Mouse (Mus musculus) gastrocnemius, adult 18-20 months (tissue): Measurements from ENCODE around the gene Lpcat3. TPM values are rescaled to one million over a fixed set of nuclear protein-coding genes. Genes with fewer than 3 reads are reported as not detected.
"Not testable (repeated sequence)": the region's sequence is repeated elsewhere in the genome, so short reads cannot be mapped to it uniquely, and the experiment has no call there.

Experiments
- DNase-seq: peaks from one replicate; pipeline ENCODE4 v3.0.0; 2021; ENCODE audit warnings: low spot score
- total RNA-seq, 2 experiments: library from RNA; stranded (reverse); gene quantifications; 2 replicates each; pipeline ENCODE4 v1.2.3; 2021

Gene Lpcat3
- total RNA-seq, 2 experiments from 2014 or later, result 14.4 to 17.8 TPM

DNA sequence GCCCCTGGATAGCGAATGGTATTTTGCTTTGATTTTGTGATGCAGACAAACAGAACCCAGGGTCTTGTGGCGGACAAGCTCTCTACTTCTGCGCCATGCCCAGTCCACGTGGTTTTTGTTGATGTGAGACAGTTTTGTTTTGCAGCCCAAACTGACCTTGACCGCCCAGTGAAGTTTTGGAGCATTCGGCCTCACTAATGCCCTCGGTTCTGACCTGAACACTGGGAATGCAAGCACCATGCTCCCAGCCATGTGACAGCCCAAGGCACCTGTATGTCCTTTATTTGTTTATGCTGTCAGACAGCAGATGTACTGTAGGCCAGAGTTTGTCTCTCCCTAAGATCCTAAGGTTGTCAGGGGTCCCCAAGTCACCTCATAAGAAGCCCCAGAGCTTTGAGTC lies 11.8 kb downstream of the Lpcat3 start:
- DNase-seq, result no peak

DNA sequence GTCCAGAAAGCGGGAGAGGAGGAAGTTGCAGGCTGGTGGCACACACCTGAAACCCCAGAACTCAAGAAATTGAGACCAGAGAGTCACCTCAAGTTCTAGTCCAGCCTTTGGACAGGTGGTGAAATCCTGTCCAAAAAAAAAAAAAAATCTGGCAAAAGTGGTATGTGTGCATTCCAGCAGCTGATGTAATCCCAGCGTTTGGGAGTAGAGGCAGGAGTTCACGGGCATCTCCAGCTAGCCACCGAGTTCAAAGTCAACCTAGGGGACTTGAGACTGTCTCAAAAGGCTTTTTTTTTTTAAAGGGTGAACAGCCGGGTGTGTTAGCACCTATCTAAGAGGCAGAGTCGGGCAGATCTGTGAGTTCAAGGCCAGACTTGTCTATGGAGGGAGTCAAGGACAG lies 13.3 kb downstream of the Lpcat3 start:
- DNase-seq, result no peak

DNA sequence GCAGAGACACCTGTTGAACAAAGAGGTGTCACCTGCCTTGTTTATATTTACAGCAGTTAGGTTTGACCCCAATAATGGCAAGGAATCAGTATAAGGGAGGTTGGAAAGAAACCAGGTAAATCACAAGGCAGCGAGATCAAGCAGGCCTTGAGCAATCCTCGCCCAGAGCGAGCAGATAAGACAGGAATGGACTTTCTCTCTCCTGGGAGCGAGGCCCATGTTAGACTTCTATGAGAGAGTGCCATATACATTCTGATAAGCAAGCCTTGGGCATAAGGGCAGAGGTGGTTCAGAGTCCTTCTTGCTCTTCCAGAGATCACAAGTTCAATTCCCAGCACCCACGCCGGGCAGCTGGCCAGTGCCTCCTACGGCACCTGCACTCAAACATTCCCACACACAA lies 15.9 kb downstream of the Lpcat3 start:
- DNase-seq, result no peak

DNA sequence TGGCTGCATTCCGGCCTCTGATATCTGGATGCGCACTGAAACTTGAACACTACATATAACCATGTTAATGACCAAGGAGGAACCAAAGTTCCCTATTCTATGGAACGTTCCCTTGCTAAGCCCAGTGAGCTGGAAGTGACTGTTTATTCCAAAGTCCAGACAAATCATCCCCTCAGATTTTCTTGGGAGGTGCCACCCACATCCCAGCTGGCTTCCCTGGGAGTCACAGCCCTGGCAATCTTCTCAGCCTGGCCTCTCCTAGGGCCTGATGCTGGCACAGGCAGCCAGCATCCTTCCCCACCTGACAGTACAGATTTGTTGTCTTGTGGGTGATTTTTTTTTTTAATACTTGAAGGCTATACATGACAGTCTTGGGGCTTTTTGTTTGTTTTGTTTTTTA lies 16.7 kb downstream of the Lpcat3 start:
- no peak for DNase-seq

DNA sequence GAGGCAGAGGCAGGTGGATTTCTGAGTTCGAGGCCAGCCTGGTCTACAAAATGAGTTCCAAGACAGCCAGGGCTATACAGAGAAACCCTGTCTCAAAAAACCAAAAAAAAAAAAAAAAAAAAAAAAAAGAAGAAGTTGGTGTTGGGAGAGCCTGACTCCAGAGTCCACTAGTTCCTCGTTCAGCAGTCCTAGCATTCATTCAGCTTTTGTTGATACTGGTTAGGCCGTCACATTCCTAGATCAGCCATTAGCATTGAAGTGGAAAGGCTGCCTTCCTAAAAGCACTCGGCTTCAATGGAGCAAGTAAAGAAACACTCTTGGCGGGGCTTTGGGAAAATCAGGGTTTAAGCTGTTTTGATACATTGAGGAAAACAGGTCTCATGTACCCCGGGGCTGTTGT lies 19.5 kb downstream of the Lpcat3 start:
- DNase-seq, result not testable (repeated sequence)

DNA sequence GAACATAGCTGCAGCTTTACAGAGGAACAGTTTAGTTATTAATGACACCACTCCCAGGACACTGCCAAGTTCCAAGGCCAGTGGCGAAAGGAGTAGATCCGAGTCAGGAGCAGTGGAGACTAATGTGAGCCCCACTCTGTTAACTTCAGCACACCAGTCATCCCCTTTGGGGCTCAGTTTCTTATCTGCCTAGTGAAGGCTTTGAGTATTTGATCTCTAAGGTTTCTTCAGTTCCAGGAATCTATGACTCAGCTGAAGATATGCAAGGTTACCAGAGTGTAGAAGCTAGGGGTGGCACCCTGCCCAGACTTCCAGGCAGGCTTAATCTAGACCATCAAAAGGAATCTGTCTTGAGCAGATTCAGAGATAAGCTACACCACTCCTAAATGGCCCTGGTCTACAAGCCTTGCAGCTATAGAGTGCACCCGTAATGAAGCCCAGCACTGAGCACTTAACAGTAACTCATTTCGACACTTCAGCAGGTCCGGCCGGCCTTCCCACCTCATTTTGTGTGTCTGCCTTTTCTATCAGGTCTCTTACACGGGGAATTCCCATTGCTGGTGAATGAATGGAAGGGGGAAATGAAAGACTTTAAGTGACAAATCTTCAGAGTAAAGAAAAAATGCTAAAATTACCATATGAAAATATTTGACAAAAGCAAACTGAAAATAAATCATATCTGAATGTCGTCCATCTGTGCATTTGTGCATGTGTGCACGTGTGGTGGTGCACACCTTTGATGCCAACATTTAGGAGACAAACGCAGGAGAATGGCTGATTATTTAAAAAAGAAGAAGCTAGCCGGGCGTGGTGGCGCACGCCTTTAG lies 21.0 kb downstream of the Lpcat3 start:
- peak; percentile 32 for DNase-seq

DNA sequence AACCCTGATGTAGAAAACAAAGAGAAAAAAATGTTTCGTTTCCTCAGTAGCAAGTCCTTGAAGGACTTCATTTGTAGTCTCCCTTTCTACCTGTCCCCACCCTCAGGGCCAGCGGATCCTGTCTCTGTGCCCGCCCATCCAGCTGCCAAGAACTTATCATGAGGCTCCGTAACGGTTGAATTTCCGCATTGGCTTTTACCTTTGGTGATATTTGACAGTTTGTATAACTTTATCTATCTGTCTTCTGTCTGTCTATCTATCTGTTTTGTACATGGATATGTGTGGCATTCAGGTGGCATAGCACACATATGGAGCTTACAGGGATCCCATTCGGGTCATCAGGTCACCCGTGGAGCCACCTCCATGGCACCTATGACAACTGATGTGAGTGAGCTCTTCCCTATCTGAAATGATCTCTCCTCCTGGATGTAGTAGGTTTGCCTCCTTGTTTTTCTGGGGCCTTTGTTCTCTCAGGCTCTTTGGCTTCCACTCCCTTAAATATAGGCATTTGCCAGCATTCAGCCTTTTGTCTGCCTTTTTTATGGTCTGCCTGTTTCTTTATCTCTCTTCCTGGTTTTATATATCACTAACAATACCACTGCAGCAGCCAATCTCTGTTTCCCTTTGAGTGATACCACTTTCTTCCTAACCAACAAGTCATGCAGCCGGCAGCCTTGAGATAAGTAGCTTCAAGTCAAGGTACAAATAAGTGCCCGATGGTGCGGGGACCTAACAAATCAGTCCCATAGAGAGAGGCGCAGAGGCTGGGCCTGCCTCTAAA lies 23.0 kb downstream of the Lpcat3 start:
- DNase-seq, result no peak

DNA sequence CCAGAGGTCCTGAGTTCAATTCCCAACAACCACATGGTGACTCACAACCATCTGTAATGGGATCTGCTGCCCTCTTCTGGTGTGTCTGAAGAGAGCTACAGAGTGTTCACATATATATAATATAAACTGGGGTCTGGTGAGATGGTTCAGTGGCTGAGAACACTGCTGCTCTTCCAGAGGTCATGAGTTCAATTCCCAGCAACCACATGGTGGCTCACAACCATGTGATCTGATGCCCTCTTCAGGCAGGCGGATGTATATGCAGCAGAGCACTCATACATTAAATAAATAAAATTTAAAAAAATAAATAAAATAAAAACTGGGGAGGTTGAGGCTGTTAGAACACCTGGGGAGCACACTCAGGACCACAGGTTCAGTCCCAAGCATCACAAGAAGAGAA lies 23.8 kb downstream of the Lpcat3 start:
- DNase-seq, result not testable (repeated sequence)

DNA sequence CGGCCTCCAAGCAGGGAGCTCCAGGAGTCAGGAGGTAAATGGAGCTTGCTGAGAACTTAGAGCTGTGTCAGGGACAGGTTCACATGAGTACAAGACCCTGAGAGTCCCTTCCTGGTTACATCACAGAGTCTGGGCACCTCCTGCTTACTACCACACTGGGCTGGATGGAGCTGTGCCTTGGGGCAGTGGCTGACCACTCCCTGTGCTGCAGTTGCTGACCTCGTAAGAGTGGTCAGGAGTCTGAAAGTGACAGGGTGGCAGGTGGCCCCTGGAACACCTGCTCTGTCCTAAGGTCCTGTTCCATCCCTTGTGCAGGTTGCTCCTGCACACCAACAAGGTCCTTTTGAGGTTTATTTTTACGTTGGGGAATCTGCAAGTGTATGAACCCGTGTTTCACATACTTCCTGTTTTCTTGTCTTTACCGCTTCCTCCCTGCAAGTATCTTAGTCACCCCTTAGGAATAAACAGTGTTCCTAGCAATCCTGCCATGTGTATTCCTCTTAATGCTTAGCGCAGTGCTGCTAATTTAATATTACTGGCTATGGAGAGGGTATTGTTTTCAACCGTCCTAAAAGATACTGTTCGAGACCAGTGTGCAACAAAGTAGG lies 25.4 kb downstream of the Lpcat3 start:
- DNase-seq, result no peak

DNA sequence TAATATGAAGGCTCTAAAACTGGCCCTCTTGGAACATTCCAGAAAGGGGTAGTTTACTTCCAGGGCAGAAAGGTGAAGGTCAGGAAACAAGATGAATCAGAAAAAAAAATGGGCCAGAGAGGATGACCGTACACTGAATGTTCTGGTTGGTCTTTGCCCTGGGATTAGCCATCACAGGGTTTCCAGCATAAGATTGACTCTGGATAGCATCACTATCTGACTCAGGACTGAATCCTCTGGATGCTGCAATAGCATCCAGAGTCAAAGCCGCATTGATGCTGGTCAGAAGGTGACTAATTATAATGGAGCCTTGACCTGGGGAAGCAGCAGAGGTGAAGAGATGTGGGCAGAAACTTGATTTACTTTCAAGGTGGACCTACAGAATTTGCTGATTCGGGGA lies 26.2 kb downstream of the Lpcat3 start:
- no peak for DNase-seq

DNA sequence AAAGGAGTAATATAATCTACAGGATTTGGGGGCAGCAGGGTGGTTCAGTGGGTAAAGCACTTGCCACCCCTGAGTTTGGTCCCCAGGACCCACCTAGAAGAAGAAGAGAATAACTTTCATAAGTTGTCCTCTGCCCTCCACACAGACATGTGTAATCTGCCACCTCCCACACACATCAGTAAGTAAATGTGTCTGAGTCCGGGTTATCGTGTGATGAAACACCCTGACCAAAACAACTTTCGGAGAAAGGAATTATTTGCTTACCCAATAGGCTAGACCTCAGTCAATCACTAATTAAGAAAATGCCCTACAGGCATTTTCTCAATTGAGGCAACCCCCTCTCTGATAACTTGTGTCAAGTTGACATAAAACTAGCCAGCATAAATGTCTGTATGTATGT lies 27.7 kb downstream of the Lpcat3 start:
- DNase-seq, result no peak

DNA sequence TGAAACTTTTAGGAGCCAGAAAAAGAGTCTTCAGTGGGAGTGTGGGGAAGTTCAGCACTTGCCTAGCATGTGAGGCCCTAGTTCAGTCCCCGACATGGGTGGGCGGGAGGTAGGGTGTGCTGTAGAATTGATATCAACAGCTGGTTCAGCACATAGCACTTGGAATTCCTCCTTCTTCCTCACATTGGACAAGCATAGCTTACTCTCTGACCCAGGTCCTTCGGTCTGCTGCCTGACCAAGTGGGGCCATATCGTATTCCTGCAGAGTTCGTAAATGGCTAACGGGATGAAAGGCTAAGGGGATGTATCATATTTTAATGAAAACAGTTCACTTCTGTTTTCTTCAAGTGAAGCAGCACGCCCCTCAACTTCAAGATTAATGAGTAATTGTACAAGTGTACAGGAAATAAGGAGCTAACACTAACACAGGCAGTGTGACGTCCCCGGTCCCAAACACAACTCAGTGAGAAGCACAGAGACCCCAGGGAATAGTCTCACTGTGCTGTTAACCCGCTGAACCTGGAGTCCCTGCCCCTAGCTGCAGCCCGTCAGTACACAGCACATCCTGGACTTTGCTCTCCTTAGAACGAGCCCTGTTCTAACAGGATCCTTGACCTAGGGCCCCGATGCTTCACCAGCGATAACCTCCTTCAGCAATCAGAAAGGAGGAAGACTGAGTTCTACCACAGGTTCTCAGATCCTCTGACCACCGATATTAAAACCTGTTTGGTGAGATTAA lies 30.6 kb downstream of the Lpcat3 start:
- DNase-seq, result no peak

DNA sequence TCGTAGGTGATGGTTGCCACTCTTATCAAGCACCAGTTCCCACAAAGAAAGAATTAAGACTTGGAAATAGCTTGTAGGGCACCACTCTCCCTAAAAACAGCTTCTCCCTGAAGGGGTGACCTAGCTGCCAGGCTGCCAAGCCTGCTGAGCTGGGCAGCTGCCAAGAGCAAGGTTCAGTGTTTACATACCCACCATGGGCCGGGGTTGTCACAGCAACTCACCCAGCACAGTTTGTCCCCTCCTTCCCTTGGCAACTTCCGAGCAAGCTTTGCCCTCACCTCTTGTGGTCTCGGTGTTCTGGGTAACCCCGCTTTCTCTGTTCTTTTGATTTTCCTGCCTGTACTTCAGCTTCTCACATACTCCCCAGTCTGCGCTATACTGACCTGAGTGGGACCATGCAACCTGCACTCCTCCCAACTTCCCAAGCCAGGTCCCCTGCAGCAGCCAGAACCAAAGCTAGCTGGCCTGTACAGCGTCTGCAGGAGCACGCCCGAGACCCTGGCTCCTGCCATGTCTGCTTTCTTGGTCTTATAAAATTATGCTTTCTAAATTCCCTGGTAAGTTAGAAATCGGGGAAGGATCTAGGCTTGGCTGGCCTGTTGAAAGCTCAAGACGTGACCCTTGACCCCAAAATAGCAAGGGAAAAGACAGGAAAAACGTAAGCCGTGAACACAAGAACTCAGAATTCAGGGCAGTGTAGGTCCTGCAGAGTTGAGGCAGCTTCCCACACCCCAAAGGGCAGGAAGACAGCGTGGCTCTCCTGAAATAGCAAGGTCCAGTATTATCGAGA lies 31.5 kb downstream of the Lpcat3 start:
- peak; percentile 56 for DNase-seq

DNA sequence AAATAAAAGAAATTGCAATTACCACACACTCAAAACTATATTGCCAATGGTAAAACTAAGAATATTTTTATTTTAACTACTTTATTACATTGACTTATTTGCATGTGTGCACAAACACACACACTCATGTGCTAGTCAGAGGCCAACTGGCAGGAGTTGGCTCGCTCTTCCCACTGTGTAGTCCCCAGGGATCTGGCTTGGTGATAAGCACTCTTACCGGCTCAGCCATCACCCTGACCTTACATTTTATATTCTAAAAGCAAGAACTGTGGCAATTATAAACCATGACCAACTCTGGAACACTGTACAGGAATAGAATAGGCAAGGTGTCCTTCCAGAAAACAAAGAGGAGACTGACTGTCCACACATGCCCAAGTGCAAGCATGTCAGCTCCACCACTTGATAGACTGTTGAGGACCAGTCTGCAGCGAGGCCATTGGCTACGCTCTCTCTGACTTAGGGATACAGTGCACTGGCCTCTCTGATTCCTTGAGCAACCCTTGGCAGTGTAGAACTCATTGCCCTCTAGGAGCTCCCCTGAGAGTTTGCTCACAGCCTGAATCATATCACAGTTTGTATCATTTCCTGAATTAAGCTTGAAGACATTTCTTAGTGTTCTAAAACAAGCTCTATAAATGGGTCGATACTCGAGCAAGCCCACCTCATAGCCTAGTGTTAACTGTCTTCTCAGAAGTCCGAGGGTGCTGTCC lies 33.8 kb downstream of the Lpcat3 start:
- DNase-seq, result no peak

DNA sequence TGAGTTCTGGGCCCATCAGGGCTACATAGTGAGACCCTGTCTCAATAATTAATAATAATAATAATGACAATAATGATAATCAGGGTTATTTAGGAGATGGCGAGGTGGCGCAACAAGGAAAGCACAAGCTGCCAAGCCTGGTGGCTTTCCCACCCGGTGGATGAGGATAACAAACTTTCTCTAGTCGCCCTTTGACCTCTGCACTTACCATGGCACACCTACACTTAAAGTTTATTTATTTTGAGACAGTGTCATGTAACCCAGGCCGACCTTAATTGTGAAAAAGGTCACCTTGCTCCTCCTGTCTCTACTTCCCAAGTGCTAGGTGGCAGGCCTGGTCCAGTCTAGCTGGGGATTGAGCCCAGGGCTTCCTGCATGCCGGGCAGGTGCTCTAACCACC lies 35.9 kb downstream of the Lpcat3 start:
- DNase-seq, result no peak

DNA sequence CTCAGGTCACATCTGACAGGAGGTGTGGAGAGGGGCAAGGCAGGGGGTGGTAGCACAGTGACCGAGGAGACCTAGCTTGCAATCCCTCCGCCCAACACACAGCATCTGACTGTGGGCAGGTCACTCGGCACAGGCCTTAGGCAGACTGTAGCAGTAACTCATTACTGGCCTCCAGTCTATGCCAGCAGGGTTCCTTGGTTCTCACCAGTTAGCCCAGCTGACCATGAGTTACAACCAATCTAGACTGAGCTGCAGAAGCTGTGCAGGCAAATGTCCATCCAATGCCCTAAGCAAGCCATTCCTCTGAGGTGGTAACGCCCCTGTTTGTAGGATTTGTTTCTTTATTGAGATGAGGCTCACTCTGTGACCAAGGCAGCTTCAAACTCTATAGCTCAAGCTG lies 36.5 kb downstream of the Lpcat3 start:
- DNase-seq, result no peak

DNA sequence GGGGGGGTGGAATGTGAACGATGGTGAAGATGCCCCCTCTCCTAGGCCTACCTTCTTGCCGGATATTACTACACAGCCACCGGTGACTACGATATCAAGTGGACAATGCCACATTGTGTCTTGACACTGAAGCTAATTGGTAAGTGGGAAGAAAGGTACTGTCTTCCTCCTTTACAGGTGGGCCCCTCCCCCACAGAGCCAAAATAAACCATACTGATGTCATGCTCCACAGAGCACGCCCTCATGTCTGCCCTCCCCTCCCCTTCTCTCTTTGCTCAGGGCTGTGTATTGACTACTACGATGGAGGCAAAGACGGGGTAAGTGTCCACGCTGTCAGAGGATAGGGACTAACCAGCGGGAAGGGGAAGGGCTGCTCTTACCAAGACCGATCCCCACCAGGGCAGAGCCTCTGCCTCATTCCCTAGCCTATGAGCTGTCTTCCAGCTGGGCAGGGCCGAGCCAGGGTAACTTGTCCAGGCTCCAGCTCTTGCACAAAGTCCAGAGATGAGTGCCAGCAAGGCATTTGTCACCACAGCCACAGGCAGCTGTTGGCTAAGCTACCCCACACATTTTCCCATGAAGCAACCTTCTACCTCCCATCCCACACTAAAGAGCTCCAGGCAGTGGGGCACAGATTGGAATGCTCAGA lies 37.3 kb downstream of the Lpcat3 start:
- peak; percentile 87 for DNase-seq

DNA sequence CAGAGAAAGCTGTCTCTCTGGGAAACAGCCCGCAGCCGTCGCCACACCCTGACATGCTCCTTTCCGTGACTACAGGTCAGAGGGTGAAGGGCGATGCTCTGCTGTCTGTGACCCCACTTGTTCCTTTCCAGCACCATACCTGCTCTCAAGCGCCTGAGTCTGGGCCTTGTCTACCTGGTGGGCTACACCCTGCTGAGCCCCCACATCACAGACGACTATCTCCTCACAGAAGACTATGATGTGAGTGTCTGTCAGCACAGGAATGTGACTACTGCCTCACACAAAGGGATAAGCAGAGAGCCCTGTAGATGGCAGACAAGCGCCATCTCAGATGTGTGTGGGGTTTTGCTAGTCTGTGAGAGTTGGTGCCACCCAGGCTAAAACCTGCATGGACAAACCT lies 38.5 kb downstream of the Lpcat3 start:
- DNase-seq, result no peak

DNA sequence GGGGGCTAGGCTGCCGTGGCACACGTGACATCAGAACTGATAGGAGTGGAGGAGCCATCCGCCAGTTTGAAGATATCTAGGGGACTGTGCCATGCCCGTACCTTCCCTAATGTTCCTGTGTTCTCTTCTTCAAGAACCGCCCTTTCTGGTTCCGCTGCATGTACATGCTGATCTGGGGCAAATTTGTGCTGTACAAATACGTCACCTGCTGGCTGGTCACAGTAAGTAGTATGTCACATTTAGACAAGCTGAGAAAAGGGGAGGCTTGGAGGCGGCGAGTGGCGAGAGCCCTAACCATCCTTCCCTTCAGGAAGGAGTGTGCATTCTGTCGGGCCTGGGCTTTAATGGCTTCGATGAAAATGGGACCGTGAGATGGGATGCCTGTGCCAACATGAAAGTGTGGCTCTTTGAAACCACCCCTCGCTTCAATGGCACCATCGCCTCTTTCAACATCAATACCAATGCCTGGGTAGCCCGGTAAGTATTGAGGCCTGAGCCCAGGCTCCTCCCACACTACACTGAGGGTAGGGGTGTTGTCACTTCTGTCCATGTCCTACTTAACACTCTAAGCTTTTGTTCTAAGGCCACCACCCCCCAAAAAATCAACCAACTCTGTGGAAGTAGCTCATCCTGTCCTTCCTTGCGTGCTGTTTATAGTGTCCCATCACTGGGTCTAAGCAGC lies 39.4 kb downstream of the Lpcat3 start:
- no peak for DNase-seq
